Mouse (Mus musculus): ENCODE data around the gene Rps27rt.
"Not testable (repeated sequence)": the region's sequence is repeated elsewhere in the genome, so short reads cannot be mapped to it uniquely, and the experiment has no call there.

Rps27rt gene

GRCm38 (mm10) chr9:114979969-114980368, 2.6 kb downstream of the Rps27rt start:
- no peak for DNase-seq

GRCm38 (mm10) chr9:114978281-114979111, 4.0 kb downstream of the Rps27rt start, which contains the start of gene Osbpl10:
Gene Osbpl10 (plus strand): TSS chr9:114978569.
- DNase-seq: peak; percentile 70

GRCm38 (mm10) chr9:114977461-114978280, 4.9 kb downstream of the Rps27rt start:
- peak; percentile 54 for DNase-seq

- DNase-seq: not testable (repeated sequence)
Measured at GRCm38 (mm10) chr9:114966286-114966685, 16.3 kb downstream of the Rps27rt start.

GRCm38 (mm10) chr9:114964093-114964492, 18.4 kb downstream of the Rps27rt start:
- no peak for DNase-seq

GRCm38 (mm10) chr9:114960844-114961243, 21.7 kb downstream of the Rps27rt start:
- DNase-seq: no peak

- no peak for DNase-seq
Measured at GRCm38 (mm10) chr9:114960043-114960789, 22.3 kb downstream of the Rps27rt start.

- DNase-seq: no peak
Measured at GRCm38 (mm10) chr9:114956945-114957344, 25.6 kb downstream of the Rps27rt start.

- DNase-seq: no peak
Measured at GRCm38 (mm10) chr9:114955340-114955739, 27.2 kb downstream of the Rps27rt start.

GRCm38 (mm10) chr9:114952866-114953265, 29.7 kb downstream of the Rps27rt start:
- no peak for DNase-seq

GRCm38 (mm10) chr9:114948395-114948794, 34.1 kb downstream of the Rps27rt start:
- DNase-seq: no peak

GRCm38 (mm10) chr9:114945576-114945975, 37.0 kb downstream of the Rps27rt start:
- DNase-seq: no peak

- no peak for DNase-seq
Measured at GRCm38 (mm10) chr9:114944642-114945041, 37.9 kb downstream of the Rps27rt start.

GRCm38 (mm10) chr9:114936687-114937086, 45.9 kb downstream of the Rps27rt start:
- DNase-seq: no peak

- no peak for DNase-seq
Measured at GRCm38 (mm10) chr9:114935321-114935720, 47.2 kb downstream of the Rps27rt start.

- no peak for DNase-seq
Measured at GRCm38 (mm10) chr9:114934231-114934630, 48.3 kb downstream of the Rps27rt start.

- peak; percentile 94 for DNase-seq
Measured at GRCm38 (mm10) chr9:114933723-114934171, 48.8 kb downstream of the Rps27rt start, which contains the start of gene Gpd1l. Gene Gpd1l (minus strand): TSS chr9:114933987.

GRCm38 (mm10) chr9:114933037-114933722, 49.4 kb downstream of the Rps27rt start:
- no peak for DNase-seq

GRCm38 (mm10) chr9:114932607-114933006, 49.9 kb downstream of the Rps27rt start:
- no peak for DNase-seq
